Mouse (Mus musculus) liver, embryonic 11.5 days (tissue): ENCODE measurements around the gene Armc10. TPM values are rescaled to one million over a fixed set of nuclear protein-coding genes. Genes with fewer than 3 reads are reported as not detected.

Experiments used
- ATAC-seq: fragments of 200-750 bp; cut with Nextera tagmentation; replicated peaks from 2 replicates; pipeline ENCODE4 v1.8.0; 2017; ENCODE audit warnings: moderate number of reproducible peaks, mild to moderate bottlenecking, moderate TSS enrichment, moderate library complexity; ENCODE audit not compliant: low FRiP score
- DNase-seq: peaks from one replicate; pipeline ENCODE4 v3.0.0-alpha.2; 2017; ENCODE audit warnings: low spot score
- H3K27ac ChIP-seq: fragments of 300-500 bp; sonication (generic); 2 replicates; pipeline ENCODE4 v1.5.1; 2014; ENCODE audit warnings: mild to moderate bottlenecking, low read depth, low read length, control low read depth
- H3K27me3 ChIP-seq: fragments of 300-500 bp; sonication (generic); replicated peaks from 2 replicates; pipeline ENCODE4 v1.6.1; 2014; ENCODE audit warnings: low read length, mixed read lengths; ENCODE audit not compliant: control insufficient read depth, insufficient read depth
- H3K36me3 ChIP-seq: fragments of 300-500 bp; sonication (generic); 2 replicates; pipeline ENCODE4 v1.6.1; 2014; ENCODE audit warnings: mild to moderate bottlenecking, low read length, moderate library complexity, mixed read lengths; ENCODE audit not compliant: control insufficient read depth, insufficient read depth
- H3K4me1 ChIP-seq: fragments of 300-500 bp; sonication (generic); replicated peaks from 2 replicates; pipeline ENCODE4 v1.6.1; 2014; ENCODE audit warnings: low read length, mixed read lengths; ENCODE audit not compliant: control insufficient read depth, insufficient read depth
- H3K4me2 ChIP-seq: fragments of 300-500 bp; sonication (generic); 2 replicates; pipeline ENCODE4 v1.6.1; 2014; ENCODE audit warnings: mild to moderate bottlenecking, control low read depth, moderate library complexity
- H3K4me3 ChIP-seq: fragments of 300-500 bp; sonication (generic); 2 replicates; pipeline ENCODE4 v1.5.1; 2014; ENCODE audit warnings: low read depth, low read length, control low read depth
- H3K9ac ChIP-seq: fragments of 300-500 bp; sonication (generic); 2 replicates; pipeline ENCODE4 v1.6.1; 2014; ENCODE audit warnings: low read depth, low read length, control low read depth
- H3K9me3 ChIP-seq: fragments of 300-500 bp; sonication (generic); 2 replicates; pipeline ENCODE4 v1.6.1; 2016; ENCODE audit warnings: low read length, inconsistent platforms, mixed read lengths; ENCODE audit not compliant: control insufficient read depth
- WGBS: fragments of 180-500 bp; shearing (Covaris S2); extraction: QIAGEN DNeasy Blood & Tissue Kit; methylation state at CpG from one replicate; pipeline ENCODE4 v1.1.7; 2014; 5-methylcytosine and 5-hydroxymethylcytosine counted together
- polyA plus RNA-seq: library from polyadenylated mRNA; unstranded; fragments of >200 nt; fragmentation: Nextera tagmentation; extraction: Ambion mirVana; gene quantifications from 2 replicates; pipeline ENCODE4 v1.2.1, GENCODE M21; 2014

The Armc10 gene
- polyA plus RNA-seq, 1 experiment from 2014 or later, result 29.8 TPM

- Histone ChIP-seq H3K4me1 (no peaks in the 10 kb centered on the region), H3K4me2 (no peak overlapping the region), H3K9me3 (no peaks in the 10 kb centered on the region), H3K9ac (no peak overlapping the region), H3K4me3 (no peak overlapping the region), H3K27ac (no peak overlapping the region), H3K27me3 (no peaks in the 10 kb centered on the region), H3K36me3 (no peaks in the 10 kb centered on the region)
- DNase-seq, result no peak
- ATAC-seq, result no peak
Measured at GRCm38 (mm10) chr5:21625916-21626315, 19.7 kb upstream of the Armc10 start.

GRCm38 (mm10) chr5:21640961-21641360 is 4.7 kb upstream of the Armc10 start:
- no peaks in the 10 kb centered on the region for H3K36me3 ChIP-seq
- 0% methylated on average over 1 of the region's 1 CpGs for WGBS
- H3K27ac ChIP-seq, result no peak overlapping the region
- no peak overlapping the region for H3K9ac ChIP-seq
- H3K9me3 ChIP-seq, result no peaks in the 10 kb centered on the region
- peaks cover 2% of the 10 kb centered on the region for H3K27me3 ChIP-seq
- H3K4me2 ChIP-seq, result no peak overlapping the region
- peaks cover 3% of the 10 kb centered on the region; the same call in 1 of the 2 replicates for H3K4me1 ChIP-seq
- H3K4me3 ChIP-seq, result no peak overlapping the region
- DNase-seq, result no peak
- no peak for ATAC-seq

- H3K9me3 ChIP-seq, result no peaks in the 10 kb centered on the region
- ATAC-seq (no peak), DNase-seq (no peak)
- no peak overlapping the region for H3K27ac ChIP-seq
- peaks cover 10% of the 10 kb centered on the region for H3K4me1 ChIP-seq
- no peak overlapping the region for H3K4me3 ChIP-seq
- peaks cover 2% of the 10 kb centered on the region for H3K27me3 ChIP-seq
- H3K36me3 ChIP-seq, result no peaks in the 10 kb centered on the region
- H3K4me2 ChIP-seq, result no peak overlapping the region
- no peak overlapping the region for H3K9ac ChIP-seq
- WGBS, result 12% methylated on average over 1 of the region's 1 CpGs
Measured at GRCm38 (mm10) chr5:21643606-21644005, 2.0 kb upstream of the Armc10 start.

DNA sequence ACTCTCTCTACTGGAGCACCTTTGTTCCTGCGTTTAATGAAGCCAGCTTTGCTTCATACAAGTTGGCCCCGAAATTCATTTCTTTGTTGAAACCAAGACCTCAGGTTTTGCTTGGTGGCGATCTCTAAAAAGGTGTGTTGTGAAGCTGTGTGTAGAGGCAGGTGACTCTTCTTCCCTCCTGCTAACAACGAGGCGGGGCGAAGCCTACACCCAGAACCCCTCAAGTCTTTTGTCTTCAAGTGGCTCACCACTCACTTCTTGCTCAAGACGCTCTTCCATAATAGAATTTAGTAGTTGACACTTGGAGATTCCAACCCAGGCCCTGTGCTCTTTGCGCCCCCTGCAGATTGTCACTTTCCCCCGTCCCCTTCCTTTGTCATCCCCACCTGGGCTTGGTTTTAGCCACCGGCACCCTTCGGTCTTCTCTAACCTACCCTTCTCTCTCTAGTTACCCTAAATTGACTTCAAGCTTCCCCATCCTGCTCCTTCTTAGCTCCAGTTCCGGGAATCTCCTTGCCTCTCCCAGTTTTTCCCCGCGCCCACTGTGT is 648 bp upstream of the Armc10 start:
- Histone ChIP-seq H3K36me3 (peaks cover 7% of the 10 kb centered on the region), H3K4me3 (peak overlapping the region; percentile 86), H3K9me3 (no peaks in the 10 kb centered on the region), H3K27me3 (peaks cover 2% of the 10 kb centered on the region; the same call in 1 of the 2 replicates), H3K4me2 (peak overlapping the region; percentile 70), H3K9ac (no peak overlapping the region; the same call in 1 of the 2 replicates), H3K27ac (no peak overlapping the region), H3K4me1 (peaks cover 10% of the 10 kb centered on the region)
- ATAC-seq, result no peak; the same call in none of the 2 replicates
- no peak for DNase-seq
- 13% methylated on average over 14 of the region's 14 CpGs for WGBS

GRCm38 (mm10) chr5:21646133-21646491 is 499 bp downstream of the Armc10 start:
- WGBS, result under 1% methylated on average over 25 of the region's 25 CpGs
- peak overlapping the region; percentile 86 for H3K9ac ChIP-seq
- peaks cover 12% of the 10 kb centered on the region for H3K36me3 ChIP-seq
- H3K27ac ChIP-seq, result peak overlapping the region; percentile 81
- H3K4me1 ChIP-seq, result peaks cover 10% of the 10 kb centered on the region
- H3K4me2 ChIP-seq, result peak overlapping the region; percentile 93
- H3K4me3 ChIP-seq, result peak overlapping the region; percentile 86
- ATAC-seq (no peak), DNase-seq (no peak)
- H3K9me3 ChIP-seq, result no peaks in the 10 kb centered on the region
- H3K27me3 ChIP-seq, result peaks cover 2% of the 10 kb centered on the region; the same call in 1 of the 2 replicates

DNA sequence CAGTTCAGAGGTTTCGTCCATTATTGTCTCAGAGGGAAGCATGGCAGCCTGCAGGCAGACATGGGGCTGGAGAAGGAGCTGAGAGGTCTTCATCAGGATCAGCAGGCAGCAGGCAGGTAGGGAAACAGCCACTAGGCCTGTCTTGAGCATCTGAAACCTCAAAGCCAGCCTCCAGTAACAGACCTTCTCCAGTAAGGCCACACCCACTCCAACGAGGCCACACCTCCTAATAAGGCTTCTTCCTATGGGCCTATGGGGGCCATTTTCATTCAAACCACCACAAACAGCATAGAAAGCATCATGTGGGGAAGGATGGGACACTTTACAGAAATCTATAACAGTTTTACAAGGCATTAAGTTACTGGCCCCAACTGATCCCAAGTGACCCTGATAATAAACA is 5.1 kb downstream of the Armc10 start:
- Histone ChIP-seq H3K36me3 (peaks cover 20% of the 10 kb centered on the region), H3K9ac (no peak overlapping the region), H3K4me1 (peaks cover 7% of the 10 kb centered on the region; the same call in 1 of the 2 replicates), H3K4me3 (no peak overlapping the region), H3K27me3 (no peaks in the 10 kb centered on the region), H3K4me2 (no peak overlapping the region), H3K9me3 (no peaks in the 10 kb centered on the region), H3K27ac (no peak overlapping the region)
- 75% methylated on average over 2 of the region's 2 CpGs for WGBS
- DNase-seq (no peak), ATAC-seq (no peak)

DNA sequence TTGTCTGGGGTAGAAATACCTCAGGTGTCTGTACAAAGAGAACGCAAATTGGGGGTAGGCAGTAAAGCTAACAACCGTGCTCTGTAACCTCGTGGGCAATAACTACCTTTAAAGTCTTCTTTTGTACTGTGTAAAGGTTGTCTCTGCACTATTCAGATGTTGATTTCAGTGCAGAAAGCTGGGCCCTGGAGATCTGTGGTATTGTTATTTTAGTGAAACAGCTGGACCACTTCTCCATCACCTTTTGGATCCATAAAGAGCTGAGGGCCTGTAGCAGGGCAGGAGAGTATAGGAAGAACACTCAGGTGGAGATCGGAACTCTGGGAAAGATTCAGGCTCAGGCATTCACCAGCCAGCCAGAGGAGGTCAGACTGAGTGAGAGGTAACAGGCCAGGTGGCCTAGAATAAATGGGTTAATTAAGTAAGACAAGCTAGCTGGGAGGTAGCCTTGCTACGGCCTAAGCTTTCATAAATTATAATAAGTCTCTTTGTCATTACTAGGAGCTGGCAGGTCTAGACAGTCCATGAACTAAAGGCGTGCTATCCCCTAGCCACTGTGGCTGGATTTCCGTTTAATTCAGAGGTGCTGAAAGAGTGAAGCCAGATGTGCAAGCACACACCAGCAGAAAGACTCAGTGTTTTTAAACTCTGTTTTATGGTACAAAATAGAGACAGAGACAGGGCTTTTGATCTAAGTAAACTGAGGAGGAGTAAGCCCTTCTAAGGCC is 6.4 kb downstream of the Armc10 start:
- DNase-seq, result no peak
- Histone ChIP-seq H3K4me1 (0 out of 2 replicates have a peak, but pooled peaks cover under 1% of the 10 kb centered on the region), H3K9me3 (no peaks in the 10 kb centered on the region), H3K27me3 (no peaks in the 10 kb centered on the region), H3K27ac (no peak overlapping the region), H3K4me3 (no peak overlapping the region), H3K36me3 (peaks cover 20% of the 10 kb centered on the region), H3K9ac (no peak overlapping the region), H3K4me2 (no peak overlapping the region)
- 88% methylated on average over 7 of the region's 7 CpGs for WGBS
- ATAC-seq, result no peak

DNA sequence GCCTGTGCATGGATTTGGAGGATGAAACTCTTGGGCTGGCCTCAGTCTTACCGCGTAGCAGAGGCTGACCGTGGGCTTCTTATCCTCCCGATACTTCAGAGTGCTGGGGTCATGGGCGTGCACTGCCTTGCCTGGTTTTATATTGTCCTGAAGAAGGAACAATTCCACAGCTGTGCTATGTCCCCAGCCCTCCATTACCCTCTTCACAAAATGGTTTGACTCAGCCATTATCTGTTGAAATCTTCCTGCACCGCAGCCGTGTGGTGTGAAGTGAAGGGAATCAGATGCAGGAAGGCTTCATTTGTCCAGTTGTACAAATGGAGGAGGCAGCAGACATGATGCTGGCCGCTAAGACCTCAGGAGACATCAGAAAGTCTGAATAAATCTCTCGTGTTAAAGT is 11.3 kb downstream of the Armc10 start:
- no peak for DNase-seq
- no peaks in the 10 kb centered on the region for H3K4me1 ChIP-seq
- H3K36me3 ChIP-seq, result peaks cover 15% of the 10 kb centered on the region; the same call in 1 of the 2 replicates

GRCm38 (mm10) chr5:21658038-21658437 is 12.4 kb downstream of the Armc10 start:
- peaks cover 13% of the 10 kb centered on the region; the same call in 1 of the 2 replicates for H3K36me3 ChIP-seq
- H3K9me3 ChIP-seq, result no peaks in the 10 kb centered on the region
- no peaks in the 10 kb centered on the region for H3K27me3 ChIP-seq
- no peak overlapping the region for H3K4me3 ChIP-seq
- no peak overlapping the region for H3K27ac ChIP-seq
- 94% methylated on average over 6 of the region's 6 CpGs for WGBS
- no peaks in the 10 kb centered on the region for H3K4me1 ChIP-seq
- no peak overlapping the region for H3K4me2 ChIP-seq
- no peak overlapping the region for H3K9ac ChIP-seq
- ATAC-seq, result no peak
- no peak for DNase-seq

More for the DNA sequence above, 11.3 kb downstream of the Armc10 start:
- no peak overlapping the region for H3K27ac ChIP-seq
- no peak overlapping the region for H3K4me2 ChIP-seq
- no peak overlapping the region for H3K4me3 ChIP-seq
- H3K9ac ChIP-seq, result no peak overlapping the region
- no peak for ATAC-seq
- no peaks in the 10 kb centered on the region for H3K9me3 ChIP-seq
- H3K27me3 ChIP-seq, result no peaks in the 10 kb centered on the region
- 85% methylated on average over 9 of the region's 9 CpGs for WGBS
